9 mouse cellular contexts compared by ENCODE assay signal in the genomic region with DNA sequence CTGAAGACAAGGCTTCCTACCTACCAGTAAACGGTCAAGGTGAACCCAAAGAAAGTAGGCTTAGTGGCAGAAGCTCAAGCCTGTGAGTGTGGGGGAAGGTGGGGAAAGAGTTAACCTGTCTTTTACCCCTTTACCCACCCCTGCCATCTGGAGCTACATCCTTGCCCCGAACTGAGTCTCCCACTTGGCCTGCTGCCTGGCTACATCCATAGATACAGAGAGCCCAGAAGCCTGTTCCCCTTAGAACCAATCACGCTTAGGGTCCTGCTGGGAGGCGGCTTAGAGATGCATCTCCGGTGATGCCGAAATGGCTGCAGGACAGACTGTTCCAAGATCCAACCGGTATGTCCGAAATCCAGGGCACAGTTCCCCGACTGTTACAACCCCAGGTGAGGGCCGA. TPM values are rescaled to one million over a fixed set of nuclear protein-coding genes. Genes with fewer than 3 reads are reported as not detected.
DNase-seq lines count a peak whose midpoint lies in the region; ATAC-seq lines count a peak whose summit lies in the region.
"Had no signal": no experiment of that assay in that cellular context is flagged by ENCODE, and none has a peak within 500 bp of the region (broad histone marks: within the 10 kb centered on the region; RNA-seq: fewer than 3 reads in every experiment).

No protein-coding gene starts in this region.

- DNase-seq in left cerebral cortex, postnatal 4 days = peak; percentile 53
- DNase-seq in left cerebral cortex, postnatal 25 days (ENCODE audit: low spot score in 2 of 2) = no peak
- DNase-seq in limb, embryonic 11.5 days (ENCODE audit: low spot score) = peak; percentile 34
- no peak for DNase-seq in yolk sac, embryonic 10.5 days (ENCODE audit: low spot score)
- no peak for DNase-seq in thymus, postnatal 10 days (ENCODE audit: low spot score in 2 of 2)

- H3K9me3 ChIP-seq in forebrain, embryonic 12.5 days = no peaks in the 10 kb centered on the region
- no peaks in the 10 kb centered on the region for H3K9me3 ChIP-seq in limb, embryonic 11.5 days (ENCODE audit: control insufficient read depth, low read length)
- no peaks in the 10 kb centered on the region for H3K9me3 ChIP-seq in neural tube, embryonic 15.5 days (replicated peaks)

- no peak for ATAC-seq in forebrain, embryonic 12.5 days (ENCODE audit: low FRiP score)
- no peak for ATAC-seq in limb, embryonic 11.5 days (ENCODE audit: insufficient number of reproducible peaks, low FRiP score, low TSS enrichment, low read depth)
- no peak for ATAC-seq in neural tube, embryonic 15.5 days (ENCODE audit: low FRiP score)
- no peak for ATAC-seq in megakaryocyte, adult 5-6 weeks (ENCODE audit: poor library complexity, severe bottlenecking)

- H3K9ac ChIP-seq in forebrain, embryonic 12.5 days = 0 out of 2 replicates have a peak overlapping the region, but pooled peaks have one; percentile 25
- H3K9ac ChIP-seq in limb, embryonic 11.5 days (ENCODE audit: low read length) = no peak overlapping the region
- H3K9ac ChIP-seq in neural tube, embryonic 15.5 days (replicated peaks) = peak overlapping the region; percentile 61

- peak overlapping the region; percentile 1; the same call in 1 of the 2 replicates for H3K27ac ChIP-seq in forebrain, embryonic 12.5 days
- H3K27ac ChIP-seq in limb, embryonic 11.5 days (replicated peaks; ENCODE audit: low read depth, low read length) = no peak overlapping the region
- no peak overlapping the region for H3K27ac ChIP-seq in neural tube, embryonic 15.5 days (replicated peaks)

- WGBS in forebrain, embryonic 12.5 days = 4% methylated on average over 10 of the region's 10 CpGs
- 6% methylated on average over 10 of the region's 10 CpGs for WGBS in limb, embryonic 11.5 days
- 4% methylated on average over 10 of the region's 10 CpGs for WGBS in neural tube, embryonic 15.5 days

- H3K27me3 ChIP-seq in forebrain, embryonic 12.5 days = peaks cover 70% of the 10 kb centered on the region
- peaks cover 37% of the 10 kb centered on the region for H3K27me3 ChIP-seq in limb, embryonic 11.5 days (ENCODE audit: control insufficient read depth, insufficient read depth, low read length)
- H3K27me3 ChIP-seq in neural tube, embryonic 15.5 days (replicated peaks) = peaks cover 43% of the 10 kb centered on the region

- peak overlapping the region; percentile 78 for H3K4me2 ChIP-seq in forebrain, embryonic 12.5 days
- peak overlapping the region; percentile 95 for H3K4me2 ChIP-seq in limb, embryonic 11.5 days (ENCODE audit: low read depth, severe bottlenecking)
- H3K4me2 ChIP-seq in neural tube, embryonic 15.5 days = peak overlapping the region; percentile 98

- H3K36me3 ChIP-seq in forebrain, embryonic 12.5 days (replicated peaks) = no peaks in the 10 kb centered on the region
- no peaks in the 10 kb centered on the region for H3K36me3 ChIP-seq in limb, embryonic 11.5 days (ENCODE audit: control insufficient read depth, insufficient read depth, low read length)
- H3K36me3 ChIP-seq in neural tube, embryonic 15.5 days = no peaks in the 10 kb centered on the region

- H3K4me3 ChIP-seq in forebrain, embryonic 12.5 days (replicated peaks) = peak overlapping the region; percentile 51
- peak overlapping the region; percentile 60 for H3K4me3 ChIP-seq in limb, embryonic 11.5 days (ENCODE audit: low read depth, low read length)
- H3K4me3 ChIP-seq in neural tube, embryonic 15.5 days (replicated peaks) = peak overlapping the region; percentile 66

- intact Hi-C loops in left cerebral cortex, postnatal 4 days (cut with DNase I) = no loop called here
- intact Hi-C loops in left cerebral cortex, postnatal 25 days (cut with DNase I) = loop anchor here (5.0 kb wide), 2 partner anchors 101 to 361 kb away; partner anchors contain the start of gene Pepd

- peaks cover 42% of the 10 kb centered on the region for H3K4me1 ChIP-seq in forebrain, embryonic 12.5 days
- H3K4me1 ChIP-seq in limb, embryonic 11.5 days (ENCODE audit: control insufficient read depth, insufficient read depth, low read length) = peaks cover 10% of the 10 kb centered on the region
- peaks cover 41% of the 10 kb centered on the region for H3K4me1 ChIP-seq in neural tube, embryonic 15.5 days

RNA-seq across cellular contexts. Expression of gene Chst8, which starts 1.5 kb away (rescaled TPM):
- 10 to 100 TPM; 13.4 to 14.4 TPM for total RNA-seq in left cerebral cortex, postnatal 4 days (2021)
- total RNA-seq in left cerebral cortex, postnatal 25 days (2021) = 10 to 100 TPM; 15.7 to 27.5 TPM
- 13.5 and 15.9 TPM in 2 replicates for polyA plus RNA-seq in forebrain, embryonic 12.5 days (2016; fragmentation: Nextera tagmentation; extraction: Ambion mirVana)
- polyA plus RNA-seq in limb, embryonic 11.5 days (2014; fragmentation: Nextera tagmentation; extraction: Ambion mirVana) = 1.2 and 2.6 TPM in 2 replicates
- 13.2 and 13.3 TPM in 2 replicates for polyA plus RNA-seq in neural tube, embryonic 15.5 days (2015; fragmentation: Nextera tagmentation; extraction: Ambion mirVana)
- not detected in 2 replicates for total RNA-seq in megakaryocyte, adult 5-6 weeks (2015)
- not detected in 2 replicates for total RNA-seq in megakaryocyte, adult 5-6 weeks (2017)
- total RNA-seq: common myeloid progenitor, adult 5-6 weeks had no signal

Comparison
In these comparisons a context has a peak if more than half of its experiments do, and no peak if none do; other contexts are left out.
1. DNase-seq: peak in left cerebral cortex, postnatal 4 days (single experiment) and limb, embryonic 11.5 days (single experiment); none in left cerebral cortex, postnatal 25 days (0 of 2), yolk sac, embryonic 10.5 days (single experiment) and thymus, postnatal 10 days (0 of 2).
2. RNA of gene Chst8, which starts 1.5 kb away (total RNA-seq): 15.7 to 27.5 TPM in left cerebral cortex, postnatal 25 days and 13.4 to 14.4 TPM in left cerebral cortex, postnatal 4 days; not detected in megakaryocyte, adult 5-6 weeks; every median in the first group is over 10 times any median in the second.
3. Peak in every context shown above with its lines, with median percentiles within 50 percentile points of each other: H3K4me2 ChIP-seq and H3K4me3 ChIP-seq.